In genomic region chr7:105480561-105481504, GRCm38 (mm10) we compare ENCODE assay signal across 8 mouse cellular contexts. TPM values are rescaled to one million over a fixed set of nuclear protein-coding genes. Genes with fewer than 3 reads are reported as not detected.
DNase-seq lines count a peak whose midpoint lies in the region; ATAC-seq lines count a peak whose summit lies in the region.

No protein-coding gene starts in this region.

- 0 out of 2 replicates have a peak, but pooled peaks cover 7% of the 10 kb centered on the region for H3K4me1 ChIP-seq in intestine, embryonic 15.5 days (replicated peaks)

- no peaks in the 10 kb centered on the region for H3K36me3 ChIP-seq in intestine, embryonic 15.5 days

- H3K9ac ChIP-seq in intestine, embryonic 15.5 days, result peak overlapping the region; percentile 66; the same call in 1 of the 2 replicates

- peak overlapping the region; percentile 87 for H3K27ac ChIP-seq in intestine, embryonic 15.5 days

- 59% methylated on average over 23 of the region's 23 CpGs for WGBS in intestine, embryonic 15.5 days

- H3K27me3 ChIP-seq in intestine, embryonic 15.5 days (replicated peaks), result no peaks in the 10 kb centered on the region; the same call in 1 of the 2 replicates

- peak overlapping the region; percentile 93 for H3K4me2 ChIP-seq in intestine, embryonic 15.5 days (replicated peaks)

- ATAC-seq in intestine, embryonic 15.5 days, result peak; percentile 20
- ATAC-seq in megakaryocyte progenitor cell, adult 5-6 weeks (replicated peaks; ENCODE audit: poor library complexity), result no peak

- peak overlapping the region; percentile 56 for H3K4me3 ChIP-seq in intestine, embryonic 15.5 days (replicated peaks)

- H3K9me3 ChIP-seq in intestine, embryonic 15.5 days, result no peaks in the 10 kb centered on the region

- peak; percentile 15 for DNase-seq in embryo, embryonic 10.5 days (ENCODE audit: low spot score)
- no peak for DNase-seq in embryo, embryonic 9.5 days (ENCODE audit: extremely low spot score)
- peak; percentile 37 for DNase-seq in cerebellum, adult 9-11 months
- DNase-seq in gastrocnemius, postnatal 4 days (ENCODE audit: low spot score in 2 of 2), result peak; percentile 20 to 61
- DNase-seq in lung, adult 18-20 months, result peak; percentile 53
- peak; percentile 22 for DNase-seq in ovary, postnatal 10 days (ENCODE audit: low spot score)

RNA-seq across cellular contexts. Expression of gene Cavin3, which starts 1.3 kb away (rescaled TPM):
- total RNA-seq in gastrocnemius, postnatal 4 days (2021), result 10 to 100 TPM; 63.8 to 65.3 TPM
- 93.1 and 95.0 TPM in 2 replicates for polyA plus RNA-seq in intestine, embryonic 15.5 days (2015; fragmentation: Nextera tagmentation; extraction: Ambion mirVana)
- total RNA-seq in megakaryocyte progenitor cell, adult 5-6 weeks (2015), result 0.22 and 0.27 TPM in 2 replicates
- total RNA-seq in megakaryocyte progenitor cell, adult 5-6 weeks (2017), result 0.41 and 0.42 TPM in 2 replicates

RNA-seq across cellular contexts. Expression of gene Cckbr, which starts 55.3 kb away (rescaled TPM):
- total RNA-seq in gastrocnemius, postnatal 4 days (2021), result not detected
- polyA plus RNA-seq in intestine, embryonic 15.5 days (2015; fragmentation: Nextera tagmentation; extraction: Ambion mirVana), result 0.08 and 0.24 TPM in 2 replicates
- total RNA-seq in megakaryocyte progenitor cell, adult 5-6 weeks (2015), result not detected in 2 replicates
- not detected in 2 replicates for total RNA-seq in megakaryocyte progenitor cell, adult 5-6 weeks (2017)

Comparison
In these comparisons a context has a peak if more than half of its experiments do, and no peak if none do; other contexts are left out.
1. RNA of gene Cavin3, which starts 1.3 kb away (total RNA-seq): 63.8 to 65.3 TPM in gastrocnemius, postnatal 4 days; 0.22 to 0.42 TPM in megakaryocyte progenitor cell, adult 5-6 weeks; every median in the first group is over 10 times any median in the second.